Mouse (Mus musculus) kidney, adult 2 months (tissue): Measurements from ENCODE around the gene Mrpl52.

Experiments
- CTCF ChIP-seq: fragments of 200-500 bp; conservative IDR thresholded peaks from 2 replicates; pipeline ENCODE4 v1.5.1; 2011; ENCODE audit warnings: low read depth, mild to moderate bottlenecking, control low read depth, low read length, moderate library complexity, mixed read lengths; ENCODE audit not compliant: insufficient read depth, insufficient read length
- POLR2A ChIP-seq: fragments of 200-500 bp; IDR thresholded peaks from one replicate; pipeline ENCODE4 v1.6.1; 2011; ENCODE audit warnings: low read depth, low read length, control low read depth

DNA sequence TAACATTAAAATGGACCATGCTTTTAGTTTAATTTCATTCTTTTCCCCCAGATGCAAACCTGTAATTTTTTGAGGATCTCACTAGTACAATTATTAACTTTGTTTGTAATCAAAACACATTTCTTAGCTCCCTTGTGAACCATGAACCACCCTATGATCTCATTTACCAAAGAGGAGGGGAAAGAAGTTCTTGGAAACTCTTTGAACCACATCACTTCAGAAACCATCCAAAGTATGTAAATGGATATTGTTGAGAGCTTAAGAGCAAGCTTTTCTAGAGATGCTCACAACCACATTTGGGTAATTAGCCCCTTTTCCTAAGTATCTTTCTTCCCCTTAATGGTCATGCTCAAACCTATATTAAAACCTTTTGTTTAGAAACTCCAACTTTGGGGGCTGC lies 32.4 kb upstream of the Mrpl52 start:
- TF ChIP-seq CTCF (no peak), POLR2A (no peak)
